Mouse (Mus musculus) intestine, embryonic 16.5 days (tissue): ENCODE measurements around the gene Ypel5. TPM values are rescaled to one million over a fixed set of nuclear protein-coding genes. Genes with fewer than 3 reads are reported as not detected.

Source experiments
- ATAC-seq: fragments of 200-750 bp; cut with Nextera tagmentation; 2 replicates; pipeline ENCODE4 v1.8.0; 2017; ENCODE audit warnings: moderate TSS enrichment, moderate library complexity
- H3K27ac ChIP-seq: fragments of 300-500 bp; sonication (generic); 2 replicates; pipeline ENCODE4 v1.5.1; 2014; ENCODE audit warnings: mild to moderate bottlenecking, low read length
- H3K27me3 ChIP-seq: fragments of 300-500 bp; sonication (generic); replicated peaks from 2 replicates; pipeline ENCODE4 v1.6.1; 2014; ENCODE audit warnings: low read length, control low read depth, mixed read lengths; ENCODE audit not compliant: control insufficient read depth, insufficient read depth
- H3K36me3 ChIP-seq: fragments of 300-500 bp; sonication (generic); 2 replicates; pipeline ENCODE4 v1.6.1; 2014; ENCODE audit warnings: low read length, control low read depth; ENCODE audit not compliant: control insufficient read depth, insufficient read depth
- H3K4me1 ChIP-seq: fragments of 300-500 bp; sonication (generic); 2 replicates; pipeline ENCODE4 v1.6.1; 2014; ENCODE audit warnings: low read length, control low read depth, mixed read lengths; ENCODE audit not compliant: control insufficient read depth, insufficient read depth
- H3K4me2 ChIP-seq: fragments of 300-500 bp; sonication (generic); 2 replicates; pipeline ENCODE4 v1.6.1; 2014; ENCODE audit warnings: low read depth, low read length, control low read depth
- H3K4me3 ChIP-seq: fragments of 300-500 bp; sonication (generic); 2 replicates; pipeline ENCODE4 v1.5.1; 2014; ENCODE audit warnings: mild to moderate bottlenecking, low read length
- H3K9ac ChIP-seq: fragments of 300-500 bp; sonication (generic); 2 replicates; pipeline ENCODE4 v1.6.1; 2014; ENCODE audit warnings: low read depth, low read length
- H3K9me3 ChIP-seq: fragments of 300-500 bp; sonication (generic); 2 replicates; pipeline ENCODE4 v1.6.1; 2016; ENCODE audit warnings: low read length, control low read depth; ENCODE audit not compliant: control insufficient read depth
- WGBS: fragments of 180-500 bp; shearing (Covaris S2); extraction: QIAGEN DNeasy Blood & Tissue Kit; methylation state at CpG from one replicate; pipeline ENCODE4 v1.1.7; 2014; 5-methylcytosine and 5-hydroxymethylcytosine counted together
- polyA plus RNA-seq: library from polyadenylated mRNA; unstranded; fragments of >200 nt; fragmentation: Nextera tagmentation; extraction: Ambion mirVana; gene quantifications from 2 replicates; pipeline ENCODE4 v1.2.1, GENCODE M21; 2015

Gene Ypel5
- polyA plus RNA-seq, 1 experiment from 2014 or later = 37.4 TPM

DNA sequence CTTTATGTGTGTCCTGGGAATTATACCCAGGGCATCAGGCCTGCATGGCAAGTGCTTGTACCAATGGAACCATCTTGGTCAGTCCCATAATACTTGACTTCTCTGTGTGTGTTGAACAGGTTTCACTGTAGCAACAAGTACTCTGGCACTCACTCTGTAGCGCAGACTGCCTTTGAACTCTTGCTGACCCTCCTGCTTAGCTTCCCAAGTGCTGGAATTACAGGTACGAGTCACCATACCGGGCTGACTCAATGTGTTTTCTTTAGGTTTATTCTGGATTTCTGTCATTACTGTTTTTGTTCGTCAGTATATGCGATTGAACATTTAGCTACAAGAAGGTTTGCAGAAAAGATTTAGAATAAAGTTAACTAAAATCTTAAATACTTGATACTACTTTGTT, 61.7 kb downstream of the Ypel5 start:
- Histone ChIP-seq H3K9ac (no peak overlapping the region), H3K4me2 (no peak overlapping the region), H3K27me3 (no peaks in the 10 kb centered on the region), H3K27ac (no peak overlapping the region), H3K4me3 (no peak overlapping the region), H3K36me3 (no peaks in the 10 kb centered on the region), H3K4me1 (no peaks in the 10 kb centered on the region; the same call in 1 of the 2 replicates), H3K9me3 (no peaks in the 10 kb centered on the region)
- ATAC-seq = no peak
- WGBS = 74% methylated on average over 5 of the region's 5 CpGs

DNA sequence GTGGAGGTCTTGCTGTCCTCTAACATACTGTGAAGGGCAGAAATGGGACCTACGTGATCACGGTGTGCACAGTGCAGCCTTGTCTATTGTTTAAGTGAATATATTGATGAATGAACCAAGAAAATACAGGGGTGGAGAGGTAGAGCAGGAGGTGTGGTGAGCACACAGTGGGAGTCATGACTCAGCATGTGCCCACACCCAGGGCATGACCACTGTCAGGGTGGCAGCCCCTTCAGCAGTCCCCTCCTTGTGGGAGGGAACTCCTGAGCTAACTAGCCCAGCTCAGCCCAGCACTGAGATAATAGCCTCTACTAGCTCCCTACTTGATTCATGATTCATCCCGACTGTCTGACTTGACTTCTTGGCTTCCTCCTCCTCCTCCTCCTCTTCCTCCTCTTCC, 62.5 kb downstream of the Ypel5 start:
- no peak for ATAC-seq

More for the DNA sequence above, 62.5 kb downstream of the Ypel5 start:
- H3K9me3 ChIP-seq = no peaks in the 10 kb centered on the region
- no peaks in the 10 kb centered on the region for H3K36me3 ChIP-seq
- no peak overlapping the region for H3K4me2 ChIP-seq
- WGBS = 62% methylated on average over 3 of the region's 3 CpGs
- H3K4me3 ChIP-seq = no peak overlapping the region
- no peak overlapping the region for H3K27ac ChIP-seq
- H3K27me3 ChIP-seq = no peaks in the 10 kb centered on the region
- H3K4me1 ChIP-seq = peaks cover 2% of the 10 kb centered on the region
- no peak overlapping the region for H3K9ac ChIP-seq

Other genes with a start within 250 kb of the Ypel5 start
- gene Alk, start 231.8 kb upstream of the Ypel5 start, polyA plus RNA-seq = 0.59 and 0.75 TPM in 2 replicates
- gene Lbh, start 81.9 kb downstream of the Ypel5 start, polyA plus RNA-seq = 5.5 and 7.6 TPM in 2 replicates